Mouse (Mus musculus): Measurements from ENCODE around the gene Tubgcp6. TPM values are rescaled to one million over a fixed set of nuclear protein-coding genes. Genes with fewer than 3 reads are reported as not detected.
A peak's percentile ranks its signal among the peaks of the same experiment; 100 is the strongest.

The Tubgcp6 gene
- polyA plus RNA-seq (2012; ENCODE audit: insufficient read depth, insufficient read length, missing spikeins), result 3.9 and 6.1 TPM in 2 replicates

DNA sequence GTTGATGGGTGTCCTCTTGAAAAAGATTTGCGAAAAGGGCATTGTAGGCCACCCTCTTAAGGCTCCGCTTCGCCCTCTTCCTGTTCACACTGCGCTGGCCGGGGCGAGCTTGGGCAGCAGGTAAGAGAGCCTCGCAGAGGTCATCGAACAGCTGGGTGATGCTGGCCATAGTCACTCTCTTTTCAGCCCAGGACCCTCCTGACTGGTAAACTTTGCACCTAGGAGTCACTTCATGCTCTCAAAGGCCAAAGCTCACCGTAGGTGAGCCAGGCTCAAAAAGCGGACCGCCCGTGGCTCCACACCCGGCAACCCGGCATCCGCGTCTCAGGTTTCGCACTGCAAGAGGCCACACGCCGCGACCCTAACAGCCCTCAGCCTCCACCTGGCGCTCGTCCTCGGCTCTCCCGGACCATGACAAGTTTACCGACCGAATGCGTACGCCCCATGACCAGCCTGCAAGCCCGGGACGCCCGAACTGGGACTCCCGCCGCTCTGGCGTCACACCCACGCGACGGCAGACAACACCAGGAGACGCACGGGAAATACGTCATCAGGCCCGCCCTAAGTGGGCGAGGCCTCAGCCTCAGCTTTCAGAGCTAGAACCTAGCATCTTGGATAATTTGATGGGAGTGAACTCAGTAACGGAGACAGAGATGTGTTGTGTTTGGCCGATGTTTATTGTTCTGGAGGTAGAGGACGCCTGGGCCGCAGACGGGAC, at the start of gene Tubgcp6:
Gene Tubgcp6, minus strand, starts transcription at position 464 of the 718 bp plus-strand sequence.
- H3K27ac ChIP-seq (replicated peaks; ENCODE audit: low read depth, low read length), result no peak within 1 kb of the TSS
- peak within 1 kb of the TSS; percentile 88 for H3K4me3 ChIP-seq (ENCODE audit: insufficient read depth, low read depth, low read length)

DNA sequence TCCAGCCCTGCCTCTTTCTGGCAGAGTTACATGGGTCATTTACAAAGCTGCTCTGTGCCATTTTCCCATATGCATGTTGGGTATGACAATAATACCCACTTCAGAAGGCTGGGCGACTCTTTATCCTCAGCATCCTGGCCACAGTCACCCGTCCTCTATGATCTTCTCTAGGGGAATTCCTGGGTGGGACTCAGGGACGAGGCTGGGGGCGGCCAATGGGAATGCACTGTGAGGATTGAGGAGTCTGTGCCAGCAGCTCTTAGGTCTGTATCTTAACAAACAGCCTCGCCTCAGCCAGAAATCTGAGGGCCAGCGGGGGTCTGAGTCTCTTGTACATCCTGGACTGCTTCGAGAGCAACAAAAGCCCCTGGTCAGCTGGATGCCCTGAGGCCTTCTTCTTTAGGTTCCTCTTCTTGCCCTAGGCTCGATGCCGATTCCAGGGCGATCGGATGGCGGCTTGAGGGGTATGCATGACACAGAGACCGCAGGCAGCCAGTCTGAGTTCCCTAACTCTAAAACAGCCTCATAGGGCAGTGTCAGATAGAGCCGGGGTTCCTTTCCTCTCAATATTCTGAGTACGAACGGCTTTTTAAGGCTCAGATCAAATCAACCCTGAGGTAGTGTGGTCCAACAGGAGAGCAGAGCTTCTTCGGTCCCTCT, 49.5 kb upstream of the Tubgcp6 start:
- H3K4me1 ChIP-seq (ENCODE audit: control insufficient read depth, insufficient read depth, insufficient read length, low read length), result peaks cover 17% of the 10 kb centered on the region

More for the DNA sequence above, at the start of gene Tubgcp6:
- peaks cover 18% of the 10 kb centered on the region for H3K4me1 ChIP-seq (ENCODE audit: control insufficient read depth, insufficient read depth, insufficient read length, low read length)

GRCm38 (mm10) chr15:89171526-89172051, 48.7 kb upstream of the Tubgcp6 start:
- Histone ChIP-seq H3K27ac (replicated peaks; ENCODE audit: low read depth, low read length) (no peak overlapping the region), H3K4me3 (ENCODE audit: insufficient read depth, low read depth, low read length) (no peak overlapping the region), H3K4me1 (ENCODE audit: control insufficient read depth, insufficient read depth, insufficient read length, low read length) (peaks cover 9% of the 10 kb centered on the region)

More for the DNA sequence above, 49.5 kb upstream of the Tubgcp6 start:
- 0 out of 2 replicates have a peak overlapping the region, but pooled peaks have one; percentile 16 for H3K27ac ChIP-seq (replicated peaks; ENCODE audit: low read depth, low read length)
- H3K4me3 ChIP-seq (ENCODE audit: insufficient read depth, low read depth, low read length), result peak overlapping the region; percentile 68

DNA sequence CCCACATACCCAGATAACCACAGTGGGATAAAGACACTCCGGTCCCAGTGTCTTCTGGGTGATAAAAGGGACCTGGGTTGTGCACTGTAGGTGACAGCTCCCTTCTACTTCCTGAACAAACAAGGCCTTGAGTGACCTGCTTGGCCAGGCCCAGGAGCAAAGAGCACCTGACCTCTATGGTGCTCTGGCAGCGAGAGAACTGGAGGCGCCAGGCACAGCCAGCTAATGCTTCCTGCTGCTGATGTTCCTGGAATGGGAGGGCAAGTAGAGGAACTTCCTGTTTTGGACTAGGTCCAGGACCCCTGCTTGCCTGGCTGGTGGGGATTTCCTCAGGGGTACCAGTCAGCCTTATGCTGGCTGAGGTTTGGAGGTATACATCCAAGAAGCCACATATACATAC, 47.2 kb upstream of the Tubgcp6 start:
- Histone ChIP-seq H3K27ac (replicated peaks; ENCODE audit: low read depth, low read length) (no peak overlapping the region), H3K4me1 (ENCODE audit: control insufficient read depth, insufficient read depth, insufficient read length, low read length) (peaks cover 8% of the 10 kb centered on the region; the same call in 1 of the 2 replicates), H3K4me3 (ENCODE audit: insufficient read depth, low read depth, low read length) (no peak overlapping the region)

DNA sequence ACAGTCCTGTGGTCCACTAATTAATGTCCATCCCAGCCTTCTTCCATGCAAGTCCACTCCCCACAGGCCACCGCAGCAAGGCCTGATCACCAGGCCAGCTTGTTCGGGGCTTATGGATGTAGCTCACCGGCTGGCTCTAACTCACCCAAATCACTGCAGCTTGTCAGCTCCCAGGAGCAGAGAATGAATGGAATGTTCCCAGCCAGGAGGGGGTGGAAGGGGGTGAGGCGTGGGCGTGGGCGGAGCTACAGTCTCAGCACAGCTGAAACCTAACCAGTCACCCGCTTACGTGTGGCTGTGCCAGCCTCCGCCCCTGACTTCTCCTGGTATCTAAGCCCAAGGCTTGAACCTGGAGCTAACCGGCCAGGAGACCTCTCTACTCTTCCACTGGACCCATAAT, 46.5 kb upstream of the Tubgcp6 start:
- H3K27ac ChIP-seq (replicated peaks; ENCODE audit: low read depth, low read length), result no peak overlapping the region
- H3K4me1 ChIP-seq (ENCODE audit: control insufficient read depth, insufficient read depth, insufficient read length, low read length), result peaks cover 8% of the 10 kb centered on the region; the same call in 1 of the 2 replicates
- no peak overlapping the region for H3K4me3 ChIP-seq (ENCODE audit: insufficient read depth, low read depth, low read length)

DNA sequence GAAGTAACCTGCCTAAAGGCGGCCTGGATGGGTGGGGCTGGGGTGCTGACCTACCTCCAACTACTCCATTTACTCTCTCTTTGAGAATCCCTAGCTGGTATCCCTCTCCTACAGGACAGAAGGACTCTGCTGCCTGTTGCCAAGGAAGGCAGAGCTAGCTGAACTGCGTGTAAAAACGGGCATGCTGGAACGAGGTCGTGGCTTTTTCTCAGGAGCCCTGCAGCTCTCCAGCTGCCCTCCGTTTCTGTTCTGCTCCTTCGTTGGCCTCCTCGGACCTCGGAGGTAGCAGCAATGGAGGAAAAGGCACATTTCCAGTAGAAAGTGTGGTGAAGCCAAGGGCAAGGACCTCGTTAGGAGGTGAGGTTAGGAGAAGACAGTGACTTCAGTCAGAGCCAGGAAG, 46.0 kb upstream of the Tubgcp6 start:
- Histone ChIP-seq H3K4me3 (ENCODE audit: insufficient read depth, low read depth, low read length) (no peak overlapping the region), H3K4me1 (ENCODE audit: control insufficient read depth, insufficient read depth, insufficient read length, low read length) (peaks cover 8% of the 10 kb centered on the region; the same call in 1 of the 2 replicates)

GRCm38 (mm10) chr15:89165478-89165877, 42.6 kb upstream of the Tubgcp6 start:
- no peak overlapping the region for H3K27ac ChIP-seq (replicated peaks; ENCODE audit: low read depth, low read length)
- peaks cover 8% of the 10 kb centered on the region; the same call in 1 of the 2 replicates for H3K4me1 ChIP-seq (ENCODE audit: control insufficient read depth, insufficient read depth, insufficient read length, low read length)
- no peak overlapping the region for H3K4me3 ChIP-seq (ENCODE audit: insufficient read depth, low read depth, low read length)

More for the DNA sequence above, 46.0 kb upstream of the Tubgcp6 start:
- no peak overlapping the region for H3K27ac ChIP-seq (replicated peaks; ENCODE audit: low read depth, low read length)

DNA sequence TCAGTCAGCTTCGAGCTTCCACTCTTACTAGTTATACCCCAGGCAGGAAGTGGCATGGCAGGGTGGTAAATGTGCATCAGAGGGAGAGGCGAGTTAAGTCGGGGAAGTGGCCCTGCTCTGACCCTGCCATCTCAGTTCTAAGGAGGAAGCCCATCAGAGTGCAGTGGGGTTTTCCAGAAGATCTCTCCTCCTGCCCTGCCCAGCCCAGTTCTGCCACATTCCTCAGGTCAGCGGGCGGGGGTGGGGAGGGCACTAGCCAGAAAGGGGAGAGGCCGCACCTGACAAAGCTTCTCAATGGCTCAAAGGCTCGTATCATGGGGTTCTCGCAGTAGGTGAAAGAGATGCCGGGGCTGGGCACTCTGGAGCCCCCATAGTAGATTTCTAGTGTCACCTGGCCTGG, 38.5 kb upstream of the Tubgcp6 start:
- Histone ChIP-seq H3K4me3 (ENCODE audit: insufficient read depth, low read depth, low read length) (no peak overlapping the region), H3K27ac (replicated peaks; ENCODE audit: low read depth, low read length) (no peak overlapping the region), H3K4me1 (ENCODE audit: control insufficient read depth, insufficient read depth, insufficient read length, low read length) (no peaks in the 10 kb centered on the region)

DNA sequence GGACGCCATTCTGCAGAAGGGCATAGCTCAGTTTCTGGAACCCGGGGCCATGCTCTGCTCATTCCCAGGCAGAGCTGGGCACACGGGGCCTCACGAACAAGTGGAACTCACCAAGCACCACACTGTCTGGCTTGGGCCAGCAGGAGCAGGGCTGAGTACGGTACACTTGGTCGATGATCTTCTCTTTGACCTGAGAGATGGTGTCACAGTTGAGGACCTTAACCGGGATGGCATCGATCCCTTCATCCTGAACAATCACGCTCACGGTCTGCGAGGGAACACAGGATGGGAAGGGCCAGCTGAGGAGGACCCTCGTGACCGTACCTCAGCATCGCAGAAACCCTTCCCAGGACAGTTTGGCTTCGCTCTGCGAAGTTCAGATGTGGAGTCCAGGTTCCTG, 35.6 kb upstream of the Tubgcp6 start:
- H3K27ac ChIP-seq (replicated peaks; ENCODE audit: low read depth, low read length), result no peak overlapping the region
- H3K4me1 ChIP-seq (ENCODE audit: control insufficient read depth, insufficient read depth, insufficient read length, low read length), result no peaks in the 10 kb centered on the region
- H3K4me3 ChIP-seq (ENCODE audit: insufficient read depth, low read depth, low read length), result no peak overlapping the region

DNA sequence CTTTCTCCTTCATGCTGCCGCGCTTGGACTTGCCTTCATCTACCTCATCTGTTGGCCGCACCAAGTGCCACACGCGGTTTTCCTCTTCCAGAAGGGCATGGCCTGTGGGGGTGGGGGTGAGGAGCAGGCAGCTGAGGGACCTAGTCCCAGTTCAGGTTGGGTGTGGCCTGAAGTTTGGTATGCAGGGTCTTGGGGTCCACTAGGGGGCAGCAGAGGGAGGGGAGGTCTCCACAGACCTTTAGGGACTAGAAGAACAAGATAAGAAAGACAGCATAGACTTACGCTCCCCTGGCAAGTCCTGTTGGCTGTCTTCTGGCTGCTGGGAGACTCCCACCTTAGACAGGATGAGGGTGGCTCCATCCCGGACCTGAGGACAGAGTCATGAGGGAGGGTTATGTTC, 35.0 kb upstream of the Tubgcp6 start:
- H3K4me1 ChIP-seq (ENCODE audit: control insufficient read depth, insufficient read depth, insufficient read length, low read length), result no peaks in the 10 kb centered on the region
- no peak overlapping the region for H3K4me3 ChIP-seq (ENCODE audit: insufficient read depth, low read depth, low read length)
- H3K27ac ChIP-seq (replicated peaks; ENCODE audit: low read depth, low read length), result no peak overlapping the region

DNA sequence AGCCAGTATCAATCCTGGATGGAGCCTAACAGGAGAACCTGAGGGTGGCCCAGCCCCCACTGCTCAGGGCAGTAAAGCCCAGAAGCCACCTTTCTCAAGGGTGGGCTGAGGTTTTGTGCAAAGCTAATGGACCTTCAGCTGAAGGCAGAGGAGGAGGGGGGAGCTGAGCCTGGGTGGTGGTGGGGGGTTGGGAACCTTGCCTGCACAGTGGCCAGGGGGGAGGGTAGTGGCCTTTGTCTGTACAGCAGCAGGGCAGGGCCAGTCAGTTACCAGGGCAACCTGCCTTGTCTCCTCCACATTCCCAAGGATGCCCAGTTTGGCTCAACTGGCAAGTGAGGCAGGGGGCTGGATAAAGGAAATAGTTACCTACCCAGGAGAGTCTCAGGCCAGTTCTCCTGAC, 29.4 kb upstream of the Tubgcp6 start:
- Histone ChIP-seq H3K4me1 (ENCODE audit: control insufficient read depth, insufficient read depth, insufficient read length, low read length) (peaks cover 12% of the 10 kb centered on the region; the same call in 1 of the 2 replicates), H3K4me3 (ENCODE audit: insufficient read depth, low read depth, low read length) (no peak overlapping the region), H3K27ac (replicated peaks; ENCODE audit: low read depth, low read length) (no peak overlapping the region)

GRCm38 (mm10) chr15:89150041-89150390, 27.1 kb upstream of the Tubgcp6 start:
- peaks cover 14% of the 10 kb centered on the region; the same call in 1 of the 2 replicates for H3K4me1 ChIP-seq (ENCODE audit: control insufficient read depth, insufficient read depth, insufficient read length, low read length)
- peak overlapping the region; percentile 40 for H3K27ac ChIP-seq (replicated peaks; ENCODE audit: low read depth, low read length)
- H3K4me3 ChIP-seq (ENCODE audit: insufficient read depth, low read depth, low read length), result peak overlapping the region; percentile 50

- H3K4me1 ChIP-seq (ENCODE audit: control insufficient read depth, insufficient read depth, insufficient read length, low read length), result peaks cover 14% of the 10 kb centered on the region; the same call in 1 of the 2 replicates
- H3K4me3 ChIP-seq (ENCODE audit: insufficient read depth, low read depth, low read length), result peak within 1 kb of the TSS; percentile 79
- H3K27ac ChIP-seq (replicated peaks; ENCODE audit: low read depth, low read length), result peak within 1 kb of the TSS; percentile 40
Observed at GRCm38 (mm10) chr15:89149271-89150040, 26.5 kb upstream of the Tubgcp6 start, which contains the start of gene Mapk11. Gene Mapk11 (minus strand): TSS chr15:89149628.

- peak overlapping the region; percentile 79 for H3K4me3 ChIP-seq (ENCODE audit: insufficient read depth, low read depth, low read length)
- H3K27ac ChIP-seq (replicated peaks; ENCODE audit: low read depth, low read length), result peak overlapping the region; percentile 15; the same call in 1 of the 2 replicates
- H3K4me1 ChIP-seq (ENCODE audit: control insufficient read depth, insufficient read depth, insufficient read length, low read length), result peaks cover 14% of the 10 kb centered on the region; the same call in 1 of the 2 replicates
Observed at GRCm38 (mm10) chr15:89148496-89149270, 25.8 kb upstream of the Tubgcp6 start.
